Mouse (Mus musculus): ENCODE data around the gene Wars2. TPM values are rescaled to one million over a fixed set of nuclear protein-coding genes. Genes with fewer than 3 reads are reported as not detected.

Wars2 gene
- polyA plus RNA-seq (2012; ENCODE audit: insufficient read depth, low replicate concordance) = 0.36 TPM in 1 of 2 replicates, not detected in the other

DNA sequence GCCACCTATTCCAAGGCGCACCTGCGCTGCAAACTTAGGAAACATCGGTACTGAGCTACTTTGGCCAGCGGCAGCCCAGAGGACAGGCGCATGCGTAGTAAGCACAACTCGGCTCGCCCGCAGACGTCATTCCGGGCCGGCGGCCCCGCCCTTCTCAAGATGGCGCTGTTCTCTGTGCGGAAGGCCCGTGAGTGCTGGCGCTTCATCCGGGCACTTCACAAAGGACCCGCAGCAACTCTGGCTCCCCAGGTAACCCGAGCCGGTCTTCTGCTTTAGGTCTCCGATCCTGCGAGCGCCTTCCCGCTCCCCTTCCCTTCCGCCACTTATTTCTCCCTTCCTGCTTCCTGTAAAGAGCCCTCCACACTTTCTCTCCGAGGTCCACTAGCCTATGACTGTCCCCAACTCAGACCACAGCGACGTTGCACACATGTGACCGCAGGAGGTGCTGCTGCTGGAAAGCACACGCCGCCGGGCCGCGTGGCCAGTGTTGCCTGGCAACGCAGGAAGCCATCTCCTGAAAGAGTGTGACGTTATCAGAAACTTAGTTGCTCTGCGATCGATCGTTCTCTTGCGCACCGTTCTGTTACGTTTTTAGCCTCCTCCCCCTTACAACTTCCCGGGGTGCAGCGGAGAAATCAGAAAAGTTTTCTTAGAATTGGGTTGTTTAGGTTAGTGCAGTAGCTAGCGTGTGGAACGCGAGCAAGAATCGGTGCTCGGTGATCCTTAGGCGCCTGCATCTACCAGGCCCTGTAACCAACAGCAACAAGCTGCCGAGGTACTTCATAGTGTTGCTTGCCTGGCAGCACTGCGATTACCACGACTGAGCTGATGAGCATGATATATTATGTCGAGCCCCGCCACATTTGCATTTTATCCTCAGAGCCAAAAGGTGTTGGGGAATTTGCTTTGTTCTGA lies at the start of gene Wars2:
Wars2 (plus strand) TSS at position 129 of the 915 bp plus-strand sequence.
- Histone ChIP-seq H3K4me3 (replicated peaks) (peak within 1 kb of the TSS; percentile 91), H3K4me1 (peaks cover 16% of the 10 kb centered on the region), H3K36me3 (replicated peaks; ENCODE audit: low read length) (peaks cover 3% of the 10 kb centered on the region), H3K9me3 (no peaks in the 10 kb centered on the region), H3K27me3 (replicated peaks) (peaks cover 3% of the 10 kb centered on the region)
- TF ChIP-seq FLI1 (IDR thresholded peaks at IDR 0.05; ENCODE audit: low read length) (no peak), GATA1 (IDR thresholded peaks at IDR 0.05; ENCODE audit: borderline replicate concordance, low read length) (no peak)

DNA sequence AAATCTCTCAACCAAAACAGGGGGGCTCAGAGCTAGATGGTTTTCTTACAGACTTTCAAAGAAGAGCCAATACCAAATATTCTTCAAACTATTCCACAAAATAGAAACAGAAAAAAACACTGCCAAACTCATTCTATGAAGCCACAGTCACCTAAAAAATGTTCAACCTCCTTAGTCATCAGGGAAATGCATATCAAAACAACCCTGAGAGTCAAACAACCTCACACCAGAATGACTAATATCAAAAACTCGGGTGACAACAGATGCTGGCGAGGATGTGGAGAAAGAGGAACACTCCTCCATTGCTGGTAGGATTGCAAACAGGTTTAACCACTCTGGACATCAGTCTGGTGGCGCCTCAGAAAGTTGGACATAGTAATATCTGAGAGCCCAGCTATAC lies 44.1 kb upstream of the Wars2 start:
- Histone ChIP-seq H3K9me3 (peaks cover 8% of the 10 kb centered on the region; the same call in 1 of the 2 replicates), H3K4me1 (no peaks in the 10 kb centered on the region), H3K4me3 (replicated peaks) (no peak overlapping the region), H3K27me3 (replicated peaks) (no peaks in the 10 kb centered on the region), H3K36me3 (replicated peaks; ENCODE audit: low read length) (no peaks in the 10 kb centered on the region)
- no peak for TF ChIP-seq GATA1 (IDR thresholded peaks at IDR 0.05; ENCODE audit: borderline replicate concordance, low read length)
- no peak for TF ChIP-seq FLI1 (IDR thresholded peaks at IDR 0.05; ENCODE audit: low read length)

DNA sequence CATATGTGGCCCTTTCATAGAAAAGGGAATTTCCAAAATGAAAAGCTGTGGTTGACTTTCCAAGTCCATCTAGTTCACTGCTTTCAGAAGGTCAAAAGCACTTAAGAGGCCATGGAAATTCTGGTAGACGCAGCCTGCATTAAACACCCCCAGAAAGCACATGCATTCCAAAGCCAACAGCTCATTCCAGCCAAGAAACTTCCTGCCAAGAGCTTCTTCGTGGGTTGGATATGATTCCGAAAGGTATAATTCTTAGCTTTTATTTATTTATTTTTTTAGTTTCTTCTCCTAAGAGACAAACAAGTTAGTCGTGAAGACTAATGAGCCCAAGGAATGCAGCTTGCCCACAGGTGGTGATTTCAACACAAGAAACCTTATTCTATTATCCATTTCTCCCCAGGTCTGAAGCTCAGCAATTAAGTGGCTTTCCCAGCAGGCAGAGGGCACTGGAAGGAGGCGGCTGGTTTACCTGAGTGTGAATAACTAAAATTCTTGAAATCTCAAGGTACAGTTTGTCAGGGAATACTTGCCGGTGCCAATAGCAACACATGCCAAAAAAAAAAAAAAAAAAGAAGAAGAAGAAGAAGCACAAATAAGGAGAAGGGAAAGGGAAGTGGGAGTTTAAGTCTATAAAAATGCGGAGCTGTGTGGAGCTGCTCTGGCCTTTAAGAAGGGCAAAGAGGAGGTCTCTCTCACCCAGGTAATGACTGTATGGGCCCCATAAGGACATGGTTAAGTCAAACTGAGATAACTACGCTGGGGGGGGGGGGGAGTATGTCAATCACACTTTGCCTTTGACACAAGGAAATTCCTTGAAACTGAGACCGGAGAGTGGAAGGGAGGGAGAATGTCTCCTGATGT lies 30.3 kb upstream of the Wars2 start:
- no peak for TF ChIP-seq GATA1 (IDR thresholded peaks at IDR 0.05; ENCODE audit: borderline replicate concordance, low read length)
- no peak for TF ChIP-seq FLI1 (IDR thresholded peaks at IDR 0.05; ENCODE audit: low read length)
- H3K36me3 ChIP-seq (replicated peaks; ENCODE audit: low read length) = no peaks in the 10 kb centered on the region
- H3K4me1 ChIP-seq = no peaks in the 10 kb centered on the region
- H3K9me3 ChIP-seq = peaks cover 12% of the 10 kb centered on the region
- no peaks in the 10 kb centered on the region for H3K27me3 ChIP-seq (replicated peaks)
- no peak overlapping the region for H3K4me3 ChIP-seq (replicated peaks)

DNA sequence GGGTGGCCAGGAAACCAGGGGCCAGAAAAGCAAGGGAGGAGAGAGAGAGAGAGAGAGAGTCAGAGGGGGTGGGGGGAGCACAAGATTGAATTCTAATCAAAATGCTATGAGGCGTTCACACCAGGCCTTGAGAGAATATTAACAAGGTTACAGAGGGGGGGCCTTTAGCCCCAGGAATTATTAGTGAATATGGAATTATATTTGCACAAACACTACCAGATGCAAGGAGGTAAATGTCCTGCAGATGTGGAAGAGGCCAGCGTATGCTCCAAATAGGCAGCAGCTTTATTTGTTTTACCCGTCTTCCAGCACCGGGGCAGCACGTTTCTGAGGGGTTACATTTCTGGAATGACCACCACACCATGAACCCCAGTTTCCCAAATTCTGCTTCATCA lies 29.7 kb upstream of the Wars2 start:
- no peaks in the 10 kb centered on the region for H3K4me1 ChIP-seq
- TF ChIP-seq GATA1 (IDR thresholded peaks at IDR 0.05; ENCODE audit: borderline replicate concordance, low read length) = no peak
- TF ChIP-seq FLI1 (IDR thresholded peaks at IDR 0.05; ENCODE audit: low read length) = no peak
- no peak overlapping the region for H3K4me3 ChIP-seq (replicated peaks)
- no peaks in the 10 kb centered on the region for H3K36me3 ChIP-seq (replicated peaks; ENCODE audit: low read length)
- H3K27me3 ChIP-seq (replicated peaks) = no peaks in the 10 kb centered on the region
- peaks cover 12% of the 10 kb centered on the region for H3K9me3 ChIP-seq

GRCm38 (mm10) chr3:99113266-99113837 lies 27.5 kb upstream of the Wars2 start:
- H3K4me1 ChIP-seq = no peaks in the 10 kb centered on the region
- H3K27me3 ChIP-seq (replicated peaks) = no peaks in the 10 kb centered on the region
- TF ChIP-seq FLI1 (IDR thresholded peaks at IDR 0.05; ENCODE audit: low read length) = no peak
- TF ChIP-seq GATA1 (IDR thresholded peaks at IDR 0.05; ENCODE audit: borderline replicate concordance, low read length) = no peak
- no peak overlapping the region for H3K4me3 ChIP-seq (replicated peaks)
- no peaks in the 10 kb centered on the region for H3K36me3 ChIP-seq (replicated peaks; ENCODE audit: low read length)
- peaks cover 12% of the 10 kb centered on the region for H3K9me3 ChIP-seq

- TF ChIP-seq GATA1 (IDR thresholded peaks at IDR 0.05; ENCODE audit: borderline replicate concordance, low read length) (no peak), FLI1 (IDR thresholded peaks at IDR 0.05; ENCODE audit: low read length) (no peak)
- peaks cover 2% of the 10 kb centered on the region for H3K27me3 ChIP-seq (replicated peaks)
- 0 out of 2 replicates have a peak, but pooled peaks cover 4% of the 10 kb centered on the region for H3K9me3 ChIP-seq
Observed at GRCm38 (mm10) chr3:99120942-99121341, 19.9 kb upstream of the Wars2 start.

GRCm38 (mm10) chr3:99130521-99130920 lies 10.3 kb upstream of the Wars2 start:
- H3K27me3 ChIP-seq (replicated peaks) = peaks cover 2% of the 10 kb centered on the region
- TF ChIP-seq GATA1 (IDR thresholded peaks at IDR 0.05; ENCODE audit: borderline replicate concordance, low read length) (no peak), FLI1 (IDR thresholded peaks at IDR 0.05; ENCODE audit: low read length) (no peak)
- H3K4me1 ChIP-seq = no peaks in the 10 kb centered on the region
- H3K36me3 ChIP-seq (replicated peaks; ENCODE audit: low read length) = no peaks in the 10 kb centered on the region
- no peak overlapping the region for H3K4me3 ChIP-seq (replicated peaks)
- peaks cover 6% of the 10 kb centered on the region; the same call in 1 of the 2 replicates for H3K9me3 ChIP-seq

More at GRCm38 (mm10) chr3:99120942-99121341, 19.9 kb upstream of the Wars2 start:
- Histone ChIP-seq H3K4me3 (replicated peaks) (no peak overlapping the region), H3K4me1 (no peaks in the 10 kb centered on the region), H3K36me3 (replicated peaks; ENCODE audit: low read length) (no peaks in the 10 kb centered on the region)

GRCm38 (mm10) chr3:99131973-99132372 lies 8.9 kb upstream of the Wars2 start:
- H3K4me3 ChIP-seq (replicated peaks) = no peak overlapping the region
- H3K9me3 ChIP-seq = peaks cover 6% of the 10 kb centered on the region; the same call in 1 of the 2 replicates
- TF ChIP-seq FLI1 (IDR thresholded peaks at IDR 0.05; ENCODE audit: low read length) (no peak), GATA1 (IDR thresholded peaks at IDR 0.05; ENCODE audit: borderline replicate concordance, low read length) (no peak)
- H3K36me3 ChIP-seq (replicated peaks; ENCODE audit: low read length) = no peaks in the 10 kb centered on the region
- no peaks in the 10 kb centered on the region for H3K4me1 ChIP-seq
- peaks cover 4% of the 10 kb centered on the region for H3K27me3 ChIP-seq (replicated peaks)

DNA sequence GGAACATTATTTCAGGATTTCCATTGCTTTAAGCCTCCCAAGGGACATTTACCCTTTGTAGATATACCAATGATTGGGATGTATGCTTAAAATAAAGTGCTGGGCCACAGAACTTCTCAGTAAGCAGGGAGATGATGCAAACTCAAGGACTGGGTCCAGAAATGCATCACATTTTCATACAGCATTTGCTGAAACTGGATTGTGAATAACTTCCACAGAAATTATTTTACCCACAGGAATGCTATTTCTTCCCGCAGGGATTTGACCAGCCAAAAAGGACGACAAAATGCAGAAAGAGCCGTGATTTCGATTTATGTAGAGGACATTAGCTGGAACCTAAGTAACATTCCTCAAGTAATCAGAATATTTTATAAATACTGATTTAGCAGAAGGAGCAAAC lies 7.0 kb upstream of the Wars2 start:
- no peak for TF ChIP-seq FLI1 (IDR thresholded peaks at IDR 0.05; ENCODE audit: low read length)
- TF ChIP-seq GATA1 (IDR thresholded peaks at IDR 0.05; ENCODE audit: borderline replicate concordance, low read length) = no peak
- no peaks in the 10 kb centered on the region for H3K4me1 ChIP-seq

More for the DNA sequence above, 7.0 kb upstream of the Wars2 start:
- Histone ChIP-seq H3K27me3 (replicated peaks) (peaks cover 4% of the 10 kb centered on the region), H3K4me3 (replicated peaks) (no peak overlapping the region), H3K9me3 (peaks cover 6% of the 10 kb centered on the region; the same call in 1 of the 2 replicates), H3K36me3 (replicated peaks; ENCODE audit: low read length) (no peaks in the 10 kb centered on the region)
